Mouse (Mus musculus) ZHBTc4 (cell line): ENCODE measurements around the gene Olfr376.

ENCODE experiments used
- DNase-seq: peaks from one replicate; pipeline ENCODE4 v3.0.0-alpha.2; 2011; ENCODE audit warnings: low read depth, low spot score

Olfr376 gene

GRCm38 (mm10) chr11:73370946-73371345 is at the start of gene Olfr376:
Gene Olfr376, plus strand, starts transcription at chr11:73371246.
- no peak for DNase-seq

DNA sequence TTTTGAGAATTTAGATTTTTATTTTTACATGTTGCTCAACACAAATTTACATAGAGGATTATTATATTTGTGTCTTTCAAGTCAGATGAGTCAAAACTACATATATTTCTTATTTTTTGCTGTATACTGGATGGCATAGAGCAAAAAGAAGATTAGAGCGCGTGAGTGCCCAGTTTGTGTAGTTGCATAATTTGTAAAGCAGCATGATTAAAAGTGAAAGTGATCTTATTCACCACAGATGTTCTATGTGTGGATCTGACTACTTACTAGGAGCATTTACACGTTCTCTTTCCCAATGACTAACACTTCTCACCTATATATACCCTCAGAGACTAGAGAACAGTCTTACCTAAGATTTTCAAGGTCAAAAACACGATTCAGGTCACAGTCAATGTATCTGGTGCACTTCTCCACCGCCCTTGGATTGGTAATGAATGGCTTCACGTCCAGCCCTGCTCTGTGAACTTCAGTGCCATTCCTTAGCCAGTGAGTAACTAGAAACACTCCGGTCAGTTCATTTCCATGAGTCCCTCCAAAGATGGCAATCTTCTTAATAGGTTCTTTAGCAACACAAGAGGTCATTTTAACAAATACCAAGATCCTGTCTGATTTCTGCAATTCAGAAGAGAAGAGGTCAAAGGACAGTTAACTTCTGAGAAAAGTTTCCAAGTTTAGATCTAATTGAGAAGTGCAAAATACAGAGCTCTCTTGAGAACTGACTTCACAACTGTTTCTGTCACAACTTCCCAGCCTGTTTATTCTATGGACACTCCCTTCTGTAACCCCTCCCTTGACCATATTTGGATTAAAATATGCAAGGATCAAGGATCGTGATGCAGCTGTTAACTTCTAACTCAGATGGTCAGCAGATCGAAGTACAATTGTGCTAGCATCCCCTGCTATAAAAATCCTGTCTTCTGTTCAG is 46.9 kb upstream of the Olfr376 start:
- peak; percentile 26 for DNase-seq

GRCm38 (mm10) chr11:73326485-73326886 is 44.6 kb upstream of the Olfr376 start:
- DNase-seq: no peak

GRCm38 (mm10) chr11:73327361-73327760 is 43.7 kb upstream of the Olfr376 start:
- DNase-seq: no peak

DNA sequence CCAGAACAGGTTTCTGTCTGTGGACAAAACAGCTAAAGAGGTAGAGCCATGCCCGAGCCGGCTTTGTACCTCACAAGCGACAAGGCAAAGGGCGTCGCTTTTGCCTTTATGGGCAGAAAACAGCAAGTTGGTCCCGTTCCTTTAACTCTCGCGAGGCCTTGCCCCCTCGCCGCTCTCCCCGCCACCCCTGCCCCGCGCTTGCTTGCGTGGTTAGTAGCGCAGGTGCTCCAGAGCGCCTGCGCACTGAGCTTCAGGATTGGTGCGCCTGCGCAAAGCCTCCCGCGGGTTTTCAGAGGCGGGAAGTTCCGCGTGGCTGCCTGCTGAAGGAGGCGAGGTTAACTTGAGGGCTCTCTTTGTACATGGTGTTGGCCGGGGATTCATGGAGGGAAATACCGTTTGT is 41.6 kb upstream of the Olfr376 start, which contains the start of the genes Aspa, Gm49340 and Spata22:
Gene Aspa, minus strand, starts transcription at position 155 of the 400 bp plus-strand sequence.
Gene Gm49340, plus strand, starts transcription at position 300 of the 400 bp plus-strand sequence.
Gene Spata22, plus strand, starts transcription at position 300 of the 400 bp plus-strand sequence.
- DNase-seq: peak; percentile 93

GRCm38 (mm10) chr11:73333357-73333756 is 37.7 kb upstream of the Olfr376 start:
- DNase-seq: no peak

DNA sequence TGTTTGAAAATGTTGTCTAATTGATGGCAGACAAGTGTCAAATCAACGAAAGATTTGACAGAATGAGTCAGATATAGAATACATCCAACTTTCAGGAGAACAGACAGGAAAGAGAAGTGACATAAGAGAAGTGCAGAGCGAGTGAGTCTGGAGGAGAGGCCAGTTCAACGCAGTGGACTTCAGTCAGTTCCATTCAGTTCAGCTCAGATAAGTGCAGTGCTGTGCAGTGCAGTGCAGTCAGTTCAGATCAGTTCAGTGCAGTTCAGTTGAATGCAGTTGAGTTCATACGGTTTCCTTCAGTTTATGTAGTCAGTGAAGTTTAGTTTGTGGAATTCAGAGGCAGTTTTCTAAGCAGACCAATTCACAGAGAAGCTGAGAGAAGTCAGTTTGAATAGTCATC is 34.1 kb upstream of the Olfr376 start:
- no peak for DNase-seq

- no peak for DNase-seq
Measured at GRCm38 (mm10) chr11:73350483-73350882, 20.6 kb upstream of the Olfr376 start, which contains the start of gene Olfr20. Gene Olfr20, plus strand, starts transcription at chr11:73350783.

DNA sequence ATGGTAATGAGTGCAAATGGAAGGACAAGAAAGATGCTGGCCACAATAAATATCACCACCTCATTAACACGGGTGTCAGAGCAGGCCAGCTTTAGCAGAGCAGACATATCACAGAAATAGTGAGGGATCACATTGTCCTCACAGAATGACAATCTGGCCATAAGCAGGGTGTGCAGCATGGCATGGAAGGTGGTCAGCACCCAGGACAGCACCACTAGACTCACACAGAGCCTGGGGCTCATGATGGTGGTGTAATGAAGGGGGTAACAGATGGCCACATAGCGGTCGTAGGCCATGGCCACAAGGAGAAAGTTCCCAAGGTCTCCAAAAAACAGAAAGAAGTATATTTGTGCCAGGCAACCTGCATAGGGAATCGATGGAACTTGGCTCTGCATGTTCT is 24.3 kb downstream of the Olfr376 start:
- DNase-seq: peak; percentile 24

DNA sequence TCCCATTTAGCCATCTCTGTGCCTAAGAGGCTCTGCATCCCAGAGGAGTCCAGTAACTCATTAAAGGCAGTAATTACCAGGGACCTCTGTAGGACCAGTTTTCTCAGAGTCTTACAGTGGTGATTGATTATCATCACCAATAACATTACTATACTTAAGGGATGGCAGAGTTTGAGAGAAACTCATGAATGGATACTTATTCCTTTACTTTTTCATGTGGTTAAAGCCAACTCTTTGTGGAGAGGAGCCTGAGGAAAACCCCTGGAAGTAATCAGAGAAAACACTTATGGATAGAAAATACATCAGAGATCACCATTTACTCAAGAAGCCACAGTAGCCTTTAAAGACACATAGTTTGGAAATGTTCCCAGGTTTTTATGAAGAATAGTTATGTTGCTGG is 28.5 kb downstream of the Olfr376 start, which contains the start of gene Olfr1:
Gene Olfr1, minus strand, starts transcription at position 101 of the 400 bp plus-strand sequence.
- no peak for DNase-seq
